Mouse (Mus musculus) erythroblast, embryonic 14.5 days (primary cell): ENCODE data around the gene Chrnb2.

ENCODE experiments used
- GATA1 ChIP-seq: IDR thresholded peaks from 2 replicates; pipeline ENCODE4 v1.6.1; 2012; ENCODE audit warnings: low read length, inconsistent platforms, mixed read lengths
- TAL1 ChIP-seq: IDR thresholded peaks from 3 replicates; pipeline ENCODE4 v1.6.1; 2012; ENCODE audit warnings: low read length, inconsistent platforms, mixed read lengths

- TF ChIP-seq GATA1 (no peak), TAL1 (no peak)
Measured at GRCm38 (mm10) chr3:89764119-89764724, at the start of gene Chrnb2.
